Mouse (Mus musculus): ENCODE results near the gene Rbm19.

Gene Rbm19

GRCm38 (mm10) chr5:120134000-120134399 is 17.7 kb downstream of the Rbm19 start:
- DNase-seq (ENCODE audit: low read depth, low spot score): peak; percentile 48

GRCm38 (mm10) chr5:120135337-120135736 is 19.1 kb downstream of the Rbm19 start:
- DNase-seq (ENCODE audit: low read depth, low spot score): no peak

- DNase-seq (ENCODE audit: low read depth, low spot score): no peak
Measured at GRCm38 (mm10) chr5:120135823-120136222, 19.6 kb downstream of the Rbm19 start.

GRCm38 (mm10) chr5:120136236-120136675 is 20.0 kb downstream of the Rbm19 start:
- DNase-seq (ENCODE audit: low read depth, low spot score): no peak

- no peak for DNase-seq (ENCODE audit: low read depth, low spot score)
Measured at GRCm38 (mm10) chr5:120137038-120137437, 20.8 kb downstream of the Rbm19 start.

- DNase-seq (ENCODE audit: low read depth, low spot score): no peak
Measured at GRCm38 (mm10) chr5:120137846-120138245, 21.6 kb downstream of the Rbm19 start.

- DNase-seq (ENCODE audit: low read depth, low spot score): no peak
Measured at GRCm38 (mm10) chr5:120138406-120138805, 22.1 kb downstream of the Rbm19 start.

GRCm38 (mm10) chr5:120139224-120139623 is 23.0 kb downstream of the Rbm19 start:
- DNase-seq (ENCODE audit: low read depth, low spot score): no peak

- DNase-seq (ENCODE audit: low read depth, low spot score): peak; percentile 28
Measured at GRCm38 (mm10) chr5:120143941-120144340, 27.7 kb downstream of the Rbm19 start.

- DNase-seq (ENCODE audit: low read depth, low spot score): no peak
Measured at GRCm38 (mm10) chr5:120145371-120146050, 29.2 kb downstream of the Rbm19 start.

GRCm38 (mm10) chr5:120146051-120146385 is 29.8 kb downstream of the Rbm19 start:
- peak; percentile 52 for DNase-seq (ENCODE audit: low read depth, low spot score)

- DNase-seq (ENCODE audit: low read depth, low spot score): no peak
Measured at GRCm38 (mm10) chr5:120146909-120147308, 30.6 kb downstream of the Rbm19 start.

- DNase-seq (ENCODE audit: low read depth, low spot score): no peak
Measured at GRCm38 (mm10) chr5:120148246-120148645, 32.0 kb downstream of the Rbm19 start.

GRCm38 (mm10) chr5:120151145-120151544 is 34.9 kb downstream of the Rbm19 start:
- DNase-seq (ENCODE audit: low read depth, low spot score): no peak

- no peak for DNase-seq (ENCODE audit: low read depth, low spot score)
Measured at GRCm38 (mm10) chr5:120153140-120153539, 36.9 kb downstream of the Rbm19 start.

- no peak for DNase-seq (ENCODE audit: low read depth, low spot score)
Measured at GRCm38 (mm10) chr5:120155672-120156071, 39.4 kb downstream of the Rbm19 start.

GRCm38 (mm10) chr5:120156166-120156909 is 40.1 kb downstream of the Rbm19 start:
- no peak for DNase-seq (ENCODE audit: low read depth, low spot score)

- DNase-seq (ENCODE audit: low read depth, low spot score): no peak
Measured at GRCm38 (mm10) chr5:120157115-120157514, 40.9 kb downstream of the Rbm19 start.

- DNase-seq (ENCODE audit: low read depth, low spot score): no peak
Measured at GRCm38 (mm10) chr5:120158476-120158875, 42.2 kb downstream of the Rbm19 start.

- no peak for DNase-seq (ENCODE audit: low read depth, low spot score)
Measured at GRCm38 (mm10) chr5:120160923-120161658, 44.8 kb downstream of the Rbm19 start.

- DNase-seq (ENCODE audit: low read depth, low spot score): no peak
Measured at GRCm38 (mm10) chr5:120162689-120163088, 46.4 kb downstream of the Rbm19 start.

- DNase-seq (ENCODE audit: low read depth, low spot score): no peak
Measured at GRCm38 (mm10) chr5:120163428-120163827, 47.2 kb downstream of the Rbm19 start.

Data from forelimb bud, embryonic 11.5 days (tissue).